Mouse (Mus musculus) hindbrain, embryonic 13.5 days (tissue): ENCODE data around the gene Slc26a9. TPM values are rescaled to one million over a fixed set of nuclear protein-coding genes. Genes with fewer than 3 reads are reported as not detected.

Source experiments
- ATAC-seq: fragments of 200-750 bp; cut with Nextera tagmentation; 2 replicates; pipeline ENCODE4 v1.8.0; 2017; ENCODE audit warnings: moderate TSS enrichment; ENCODE audit not compliant: low FRiP score
- H3K27ac ChIP-seq: fragments of 300-500 bp; sonication (generic); 2 replicates; pipeline ENCODE4 v1.5.1; 2015; ENCODE audit warnings: inconsistent platforms, mild to moderate bottlenecking, moderate library complexity
- H3K27me3 ChIP-seq: fragments of 300-500 bp; sonication (generic); 2 replicates; pipeline ENCODE4 v1.6.1; 2015; ENCODE audit warnings: mild to moderate bottlenecking, inconsistent platforms
- H3K36me3 ChIP-seq: fragments of 300-500 bp; sonication (generic); 2 replicates; pipeline ENCODE4 v1.6.1; 2015; ENCODE audit warnings: mild to moderate bottlenecking, inconsistent platforms
- H3K4me1 ChIP-seq: fragments of 300-500 bp; sonication (generic); replicated peaks from 2 replicates; pipeline ENCODE4 v1.6.1; 2015; ENCODE audit warnings: inconsistent platforms
- H3K4me2 ChIP-seq: fragments of 300-500 bp; sonication (generic); 2 replicates; pipeline ENCODE4 v1.6.1; 2015; ENCODE audit warnings: inconsistent platforms, mild to moderate bottlenecking, moderate library complexity
- H3K4me3 ChIP-seq: fragments of 300-500 bp; sonication (generic); 2 replicates; pipeline ENCODE4 v1.5.1; 2015; ENCODE audit warnings: mild to moderate bottlenecking, inconsistent platforms
- H3K9ac ChIP-seq: fragments of 300-500 bp; sonication (generic); 2 replicates; pipeline ENCODE4 v1.6.1; 2015; ENCODE audit warnings: mild to moderate bottlenecking, inconsistent platforms
- H3K9me3 ChIP-seq: fragments of 300-500 bp; sonication (generic); 2 replicates; pipeline ENCODE4 v1.6.1; 2016; ENCODE audit warnings: inconsistent platforms
- WGBS: fragments of 180-500 bp; shearing (Covaris S2); methylation state at CpG from one replicate; pipeline ENCODE4 v1.1.7; 2015; 5-methylcytosine and 5-hydroxymethylcytosine counted together
- polyA plus RNA-seq: library from polyadenylated mRNA; unstranded; fragments of >200 nt; fragmentation: Nextera tagmentation; extraction: Ambion mirVana; gene quantifications from 2 replicates; pipeline ENCODE4 v1.2.1, GENCODE M21; 2015

Gene Slc26a9
- 0.05 TPM in 1 of 2 replicates, not detected in the other for polyA plus RNA-seq

GRCm38 (mm10) chr1:131743868-131744464 lies at the start of gene Slc26a9:
Gene Slc26a9, plus strand, starts transcription at chr1:131744022.
- Histone ChIP-seq H3K9ac (no peak within 1 kb of the TSS), H3K27me3 (no peaks in the 10 kb centered on the region), H3K9me3 (no peaks in the 10 kb centered on the region), H3K27ac (no peak within 1 kb of the TSS), H3K4me1 (no peaks in the 10 kb centered on the region), H3K4me2 (no peak within 1 kb of the TSS), H3K36me3 (no peaks in the 10 kb centered on the region), H3K4me3 (no peak within 1 kb of the TSS)
- ATAC-seq, result no peak
- 74% methylated on average over 10 of the region's 10 CpGs for WGBS

GRCm38 (mm10) chr1:131695308-131695707 lies 48.5 kb upstream of the Slc26a9 start:
- Histone ChIP-seq H3K4me1 (no peaks in the 10 kb centered on the region), H3K27me3 (no peaks in the 10 kb centered on the region), H3K27ac (no peak overlapping the region), H3K4me2 (no peak overlapping the region), H3K9me3 (no peaks in the 10 kb centered on the region), H3K4me3 (no peak overlapping the region), H3K36me3 (no peaks in the 10 kb centered on the region), H3K9ac (no peak overlapping the region)
- no peak for ATAC-seq
- 85% methylated on average over 2 of the region's 2 CpGs for WGBS

- Histone ChIP-seq H3K4me1 (no peaks in the 10 kb centered on the region), H3K27ac (no peak overlapping the region), H3K9ac (no peak overlapping the region), H3K9me3 (no peaks in the 10 kb centered on the region), H3K4me3 (no peak overlapping the region), H3K4me2 (no peak overlapping the region), H3K27me3 (no peaks in the 10 kb centered on the region), H3K36me3 (no peaks in the 10 kb centered on the region)
- 65% methylated on average over 4 of the region's 4 CpGs for WGBS
- ATAC-seq, result no peak
Observed at GRCm38 (mm10) chr1:131696325-131696724, 47.5 kb upstream of the Slc26a9 start.

- no peak for ATAC-seq
- Histone ChIP-seq H3K4me3 (no peak overlapping the region), H3K9me3 (no peaks in the 10 kb centered on the region), H3K36me3 (no peaks in the 10 kb centered on the region), H3K9ac (no peak overlapping the region), H3K4me2 (no peak overlapping the region), H3K27ac (no peak overlapping the region), H3K27me3 (no peaks in the 10 kb centered on the region), H3K4me1 (no peaks in the 10 kb centered on the region)
- 92% methylated on average over 3 of the region's 3 CpGs for WGBS
Observed at GRCm38 (mm10) chr1:131698770-131699169, 45.1 kb upstream of the Slc26a9 start.

- 87% methylated on average over 4 of the region's 4 CpGs for WGBS
- Histone ChIP-seq H3K27me3 (no peaks in the 10 kb centered on the region), H3K9me3 (no peaks in the 10 kb centered on the region), H3K36me3 (no peaks in the 10 kb centered on the region), H3K4me3 (no peak overlapping the region), H3K9ac (no peak overlapping the region), H3K4me2 (no peak overlapping the region), H3K4me1 (no peaks in the 10 kb centered on the region), H3K27ac (no peak overlapping the region)
- no peak for ATAC-seq
Observed at GRCm38 (mm10) chr1:131699642-131700041, 44.2 kb upstream of the Slc26a9 start.

GRCm38 (mm10) chr1:131700447-131700846 lies 43.4 kb upstream of the Slc26a9 start:
- Histone ChIP-seq H3K27me3 (no peaks in the 10 kb centered on the region), H3K9me3 (no peaks in the 10 kb centered on the region), H3K9ac (no peak overlapping the region), H3K4me1 (no peaks in the 10 kb centered on the region), H3K4me3 (no peak overlapping the region), H3K36me3 (no peaks in the 10 kb centered on the region), H3K27ac (no peak overlapping the region), H3K4me2 (no peak overlapping the region)
- ATAC-seq, result no peak
- 80% methylated on average over 5 of the region's 5 CpGs for WGBS

- 83% methylated on average over 5 of the region's 5 CpGs for WGBS
- Histone ChIP-seq H3K9ac (no peak overlapping the region), H3K27me3 (no peaks in the 10 kb centered on the region), H3K9me3 (no peaks in the 10 kb centered on the region), H3K4me2 (no peak overlapping the region), H3K36me3 (no peaks in the 10 kb centered on the region), H3K4me1 (no peaks in the 10 kb centered on the region), H3K27ac (no peak overlapping the region), H3K4me3 (no peak overlapping the region)
- ATAC-seq, result no peak
Observed at GRCm38 (mm10) chr1:131701391-131701790, 42.4 kb upstream of the Slc26a9 start.

- Histone ChIP-seq H3K27me3 (no peaks in the 10 kb centered on the region), H3K9ac (no peak overlapping the region), H3K4me1 (no peaks in the 10 kb centered on the region), H3K9me3 (no peaks in the 10 kb centered on the region), H3K36me3 (no peaks in the 10 kb centered on the region), H3K27ac (no peak overlapping the region), H3K4me3 (no peak overlapping the region), H3K4me2 (no peak overlapping the region)
- no peak for ATAC-seq
- 83% methylated on average over 8 of the region's 8 CpGs for WGBS
Observed at GRCm38 (mm10) chr1:131702094-131702766, 41.6 kb upstream of the Slc26a9 start.

- Histone ChIP-seq H3K9ac (no peak overlapping the region), H3K36me3 (no peaks in the 10 kb centered on the region), H3K4me2 (no peak overlapping the region), H3K27me3 (no peaks in the 10 kb centered on the region), H3K27ac (no peak overlapping the region), H3K9me3 (no peaks in the 10 kb centered on the region), H3K4me3 (no peak overlapping the region), H3K4me1 (no peaks in the 10 kb centered on the region)
- no peak for ATAC-seq
- 87% methylated on average over 2 of the region's 2 CpGs for WGBS
Observed at GRCm38 (mm10) chr1:131703482-131703881, 40.3 kb upstream of the Slc26a9 start.

- H3K27me3 ChIP-seq, result 0 out of 2 replicates have a peak, but pooled peaks cover 2% of the 10 kb centered on the region
- no peaks in the 10 kb centered on the region for H3K36me3 ChIP-seq
- H3K9ac ChIP-seq, result no peak overlapping the region
- H3K4me1 ChIP-seq, result no peaks in the 10 kb centered on the region
- H3K4me3 ChIP-seq, result no peak overlapping the region
- 24% methylated on average over 4 of the region's 4 CpGs for WGBS
- H3K4me2 ChIP-seq, result no peak overlapping the region
- ATAC-seq, result no peak
- H3K27ac ChIP-seq, result no peak overlapping the region
- no peaks in the 10 kb centered on the region for H3K9me3 ChIP-seq
Observed at GRCm38 (mm10) chr1:131708338-131708737, 35.5 kb upstream of the Slc26a9 start.

- Histone ChIP-seq H3K4me3 (no peak overlapping the region), H3K4me2 (no peak overlapping the region), H3K4me1 (no peaks in the 10 kb centered on the region), H3K9ac (no peak overlapping the region), H3K36me3 (no peaks in the 10 kb centered on the region), H3K27ac (no peak overlapping the region), H3K27me3 (0 out of 2 replicates have a peak, but pooled peaks cover 2% of the 10 kb centered on the region), H3K9me3 (no peaks in the 10 kb centered on the region)
- WGBS, result 79% methylated on average over 10 of the region's 10 CpGs
- no peak for ATAC-seq
Observed at GRCm38 (mm10) chr1:131711518-131711917, 32.3 kb upstream of the Slc26a9 start.

GRCm38 (mm10) chr1:131712386-131712785 lies 31.4 kb upstream of the Slc26a9 start:
- Histone ChIP-seq H3K4me2 (no peak overlapping the region), H3K4me3 (no peak overlapping the region), H3K27ac (no peak overlapping the region), H3K4me1 (no peaks in the 10 kb centered on the region), H3K9me3 (no peaks in the 10 kb centered on the region), H3K9ac (no peak overlapping the region), H3K27me3 (0 out of 2 replicates have a peak, but pooled peaks cover 2% of the 10 kb centered on the region), H3K36me3 (no peaks in the 10 kb centered on the region)
- WGBS, result 38% methylated on average over 2 of the region's 2 CpGs
- ATAC-seq, result peak; percentile 54; the same call in 1 of the 2 replicates
